Mouse (Mus musculus) gastrocnemius, postnatal 36 days (tissue): ENCODE data around the gene Pank4. TPM values are rescaled to one million over a fixed set of nuclear protein-coding genes. Genes with fewer than 3 reads are reported as not detected.
A peak's percentile ranks its signal among the peaks of the same experiment; 100 is the strongest.

Experiments
- DNase-seq, 2 experiments: peaks; one replicate each; pipeline ENCODE4 v3.0.0; 2022
- intact Hi-C: fragments of 180-260 bp; cut with DNase I; formaldehyde crosslinking; loops from one replicate; pipeline ENCODE4 v1.15.1; 2025
- long read RNA-seq, 2 experiments: library from polyadenylated mRNA; stranded (forward); transcript quantifications; one replicate each; pipeline ENCODE4 v2.0.0; 2021
- total RNA-seq, 2 experiments: library from RNA; stranded (reverse); gene quantifications; 2 replicates each; pipeline ENCODE4 v1.2.3; 2021

Gene Pank4
- total RNA-seq: 10 to 100 TPM; 30.5 to 33.2 TPM
- long read RNA-seq, experiment 1, transcript Pank4-201 (19 exons, 2,508 nt): major isoform, 23 of 41 reads
- long read RNA-seq, experiment 1, partial matches to known transcripts: 1 of 41 reads
- long read RNA-seq, experiment 1, other reads (novel, unspliced or antisense): 17 of 41 reads
- long read RNA-seq, experiment 2, transcript Pank4-201 (19 exons, 2,508 nt): major isoform, 39 of 67 reads
- long read RNA-seq, experiment 2, partial matches to known transcripts: 15 of 67 reads
- long read RNA-seq, experiment 2, other reads (novel, unspliced or antisense): 12 of 67 reads

GRCm38 (mm10) chr4:154963901-154964580, at the start of gene Pank4:
Gene Pank4, plus strand, starts transcription at chr4:154964123.
- intact Hi-C loops: loop anchor here (2.0 kb wide), 1 partner anchor 19 kb away; no protein-coding TSS in a partner anchor
- DNase-seq: peak; percentile 84 to 90

GRCm38 (mm10) chr4:154914252-154914651, 49.7 kb upstream of the Pank4 start:
- DNase-seq: no peak
- intact Hi-C loops: no loop called here

GRCm38 (mm10) chr4:154914707-154915106, 49.2 kb upstream of the Pank4 start:
- no peak for DNase-seq
- intact Hi-C loops: no loop called here

GRCm38 (mm10) chr4:154915286-154915685, 48.6 kb upstream of the Pank4 start:
- DNase-seq: no peak
- intact Hi-C loops: no loop called here

- no peak for DNase-seq
- intact Hi-C loops: no loop called here
Observed at GRCm38 (mm10) chr4:154916662-154917061, 47.3 kb upstream of the Pank4 start.

GRCm38 (mm10) chr4:154922291-154922690, 41.6 kb upstream of the Pank4 start:
- DNase-seq: no peak

GRCm38 (mm10) chr4:154922931-154923330, 41.0 kb upstream of the Pank4 start:
- DNase-seq: no peak
- intact Hi-C loops: no loop called here

More at GRCm38 (mm10) chr4:154922291-154922690, 41.6 kb upstream of the Pank4 start:
- intact Hi-C loops: no loop called here

- intact Hi-C loops: no loop called here
- DNase-seq: no peak
Observed at GRCm38 (mm10) chr4:154925413-154925812, 38.5 kb upstream of the Pank4 start.

GRCm38 (mm10) chr4:154926969-154927898, 36.7 kb upstream of the Pank4 start:
- DNase-seq: no peak
- intact Hi-C loops: no loop called here

GRCm38 (mm10) chr4:154927899-154928337, 36.0 kb upstream of the Pank4 start:
- peak; percentile 28 to 37 for DNase-seq
- intact Hi-C loops: no loop called here

- intact Hi-C loops: no loop called here
- no peak for DNase-seq
Observed at GRCm38 (mm10) chr4:154928395-154929087, 35.4 kb upstream of the Pank4 start, which contains the start of gene Tnfrsf14. Gene Tnfrsf14, minus strand, starts transcription at chr4:154928563.

GRCm38 (mm10) chr4:154929088-154929660, 34.7 kb upstream of the Pank4 start:
- DNase-seq: peak; percentile 46 to 56
- intact Hi-C loops: no loop called here

- no peak for DNase-seq
- intact Hi-C loops: no loop called here
Observed at GRCm38 (mm10) chr4:154933306-154933907, 30.5 kb upstream of the Pank4 start.

- intact Hi-C loops: no loop called here
Observed at GRCm38 (mm10) chr4:154934800-154935199, 29.1 kb upstream of the Pank4 start.

GRCm38 (mm10) chr4:154935788-154936187, 28.1 kb upstream of the Pank4 start:
- intact Hi-C loops: no loop called here
- DNase-seq: no peak

More at GRCm38 (mm10) chr4:154934800-154935199, 29.1 kb upstream of the Pank4 start:
- DNase-seq: no peak

GRCm38 (mm10) chr4:154936542-154937255, 27.2 kb upstream of the Pank4 start:
- intact Hi-C loops: no loop called here
- DNase-seq: no peak

- no peak for DNase-seq
- intact Hi-C loops: no loop called here
Observed at GRCm38 (mm10) chr4:154937746-154938145, 26.2 kb upstream of the Pank4 start.

- intact Hi-C loops: loop anchor here (5.0 kb wide), 2 partner anchors 47 to 73 kb away; partner anchors contain the start of gene Mmel1
- no peak for DNase-seq
Observed at GRCm38 (mm10) chr4:154940156-154940555, 23.8 kb upstream of the Pank4 start.
